Mouse (Mus musculus) C2C12 (cell line): ENCODE data around the gene St8sia2.

Experiments
- CEBPB ChIP-seq: IDR thresholded peaks from one replicate; pipeline ENCODE4 v1.6.1; 2011; ENCODE audit warnings: low read depth, mild to moderate bottlenecking, control low read depth, moderate library complexity
- CTCF ChIP-seq: IDR thresholded peaks from one replicate; pipeline ENCODE4 v1.5.1; 2011; ENCODE audit not compliant: control insufficient read depth, insufficient read depth, insufficient read length
- MAX ChIP-seq: IDR thresholded peaks from one replicate; pipeline ENCODE4 v1.6.1; 2011; ENCODE audit warnings: mild to moderate bottlenecking, control low read depth
- MYOD1 ChIP-seq: IDR thresholded peaks from one replicate; pipeline ENCODE4 v1.6.1; 2011; ENCODE audit warnings: low read depth; ENCODE audit not compliant: control insufficient read depth, insufficient read length
- MYOG ChIP-seq: IDR thresholded peaks from one replicate; pipeline ENCODE4 v1.6.1; 2011; ENCODE audit not compliant: control insufficient read depth, insufficient read length; ENCODE audit errors: extremely low read depth
- USF1 ChIP-seq: IDR thresholded peaks from one replicate; pipeline ENCODE4 v1.6.1; 2011; ENCODE audit warnings: low read depth, mild to moderate bottlenecking, control low read depth, moderate library complexity

DNA sequence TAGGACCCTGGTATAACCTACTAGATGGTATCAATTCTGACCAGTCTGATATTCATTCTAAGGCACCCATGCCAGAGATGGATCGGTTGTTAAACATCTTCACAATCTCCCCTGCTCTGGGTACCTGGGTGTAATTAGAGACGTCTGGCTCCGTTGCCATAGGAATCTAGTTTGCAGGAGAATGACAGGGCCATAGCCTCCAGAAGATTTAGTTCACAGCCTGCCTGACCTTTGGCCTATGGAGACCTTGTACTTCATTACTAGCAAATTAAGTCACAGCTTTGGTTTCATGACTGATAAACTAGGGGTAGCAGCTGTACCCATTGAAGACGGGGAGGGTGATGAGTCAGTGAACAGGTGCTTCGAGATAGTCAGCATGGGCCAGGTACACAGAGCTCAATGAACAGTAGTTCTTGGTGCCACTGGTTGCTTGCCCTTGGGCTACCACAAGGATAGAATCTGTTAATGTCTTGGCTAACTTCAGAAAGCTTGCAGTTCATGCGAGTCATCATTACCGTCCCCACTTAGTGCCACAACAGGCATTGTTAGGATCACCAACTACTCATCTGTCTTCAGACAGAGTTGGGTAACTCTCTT lies 4.4 kb downstream of the St8sia2 start:
- TF ChIP-seq CTCF (no peak), CEBPB (no peak), MYOD1 (no peak), MAX (no peak), USF1 (no peak), MYOG (no peak)
